Mouse (Mus musculus) heart, postnatal 0 days (tissue): ENCODE measurements around the gene Ofcc1. TPM values are rescaled to one million over a fixed set of nuclear protein-coding genes. Genes with fewer than 3 reads are reported as not detected.

Experiments used
- ATAC-seq: fragments of 200-750 bp; cut with Nextera tagmentation; 2 replicates; pipeline ENCODE4 v1.8.0; 2017; ENCODE audit warnings: low read depth, moderate number of reproducible peaks, moderate library complexity; ENCODE audit not compliant: insufficient read depth
- DNase-seq: peaks from one replicate; pipeline ENCODE4 v3.0.0-alpha.2; 2016; ENCODE audit warnings: low spot score
- H3K27ac ChIP-seq: fragments of 300-500 bp; sonication (generic); 2 replicates; pipeline ENCODE4 v1.5.1; 2014; ENCODE audit warnings: low read depth, mild to moderate bottlenecking
- H3K27me3 ChIP-seq: fragments of 300-500 bp; sonication (generic); 2 replicates; pipeline ENCODE4 v1.6.1; 2014; ENCODE audit warnings: low read length, mixed read lengths; ENCODE audit not compliant: control insufficient read depth, insufficient read depth
- H3K36me3 ChIP-seq: fragments of 300-500 bp; sonication (generic); replicated peaks from 2 replicates; pipeline ENCODE4 v1.6.1; 2014; ENCODE audit warnings: low read length, mixed read lengths; ENCODE audit not compliant: control insufficient read depth, insufficient read depth
- H3K4me1 ChIP-seq: fragments of 300-500 bp; sonication (generic); 2 replicates; pipeline ENCODE4 v1.6.1; 2014; ENCODE audit warnings: antibody characterized with exemption; ENCODE audit not compliant: control insufficient read depth, insufficient read depth
- H3K4me2 ChIP-seq: fragments of 300-500 bp; sonication (generic); 2 replicates; pipeline ENCODE4 v1.6.1; 2014; ENCODE audit warnings: low read depth, mild to moderate bottlenecking, low read length, moderate library complexity
- H3K4me3 ChIP-seq: fragments of 300-500 bp; sonication (generic); 2 replicates; pipeline ENCODE4 v1.5.1; 2014; ENCODE audit warnings: low read depth, low read length
- H3K9ac ChIP-seq: fragments of 300-500 bp; sonication (generic); replicated peaks from 2 replicates; pipeline ENCODE4 v1.6.1; 2014; ENCODE audit warnings: low read depth, low read length, mixed read lengths
- H3K9me3 ChIP-seq: fragments of 300-500 bp; sonication (generic); replicated peaks from 2 replicates; pipeline ENCODE4 v1.6.1; 2016; ENCODE audit warnings: low read length; ENCODE audit not compliant: control insufficient read depth
- CTCF ChIP-seq: IDR thresholded peaks from 2 replicates; pipeline ENCODE4 v1.5.1; 2016; ENCODE audit warnings: antibody characterized with exemption, control low read depth, low read depth
- EP300 ChIP-seq: IDR thresholded peaks from 2 replicates; pipeline ENCODE4 v1.6.1; 2016; ENCODE audit warnings: antibody characterized with exemption, low read depth
- WGBS: fragments of 180-500 bp; shearing (Covaris S2); extraction: QIAGEN DNeasy Blood & Tissue Kit; methylation state at CpG from one replicate; pipeline ENCODE4 v1.1.7; 2014; 5-methylcytosine and 5-hydroxymethylcytosine counted together
- polyA plus RNA-seq: library from polyadenylated mRNA; unstranded; fragments of >200 nt; fragmentation: Nextera tagmentation; extraction: Ambion mirVana; gene quantifications from 2 replicates; pipeline ENCODE4 v1.2.1, GENCODE M21; 2015
- total RNA-seq: library from RNA; depleted of rRNA; stranded (reverse); fragments of >200 nt; gene quantifications from 2 replicates; pipeline ENCODE4 v1.2.3, GENCODE M21; 2014; ENCODE audit warnings: low replicate concordance; rRNA removed

Gene Ofcc1
- total RNA-seq, result not detected in 2 replicates
- not detected in 2 replicates for polyA plus RNA-seq

- Histone ChIP-seq H3K27ac (no peak within 1 kb of the TSS), H3K4me1 (peaks cover 7% of the 10 kb centered on the region; the same call in 1 of the 2 replicates), H3K9ac (no peak within 1 kb of the TSS), H3K4me3 (no peak within 1 kb of the TSS), H3K4me2 (no peak within 1 kb of the TSS), H3K9me3 (no peaks in the 10 kb centered on the region), H3K27me3 (no peaks in the 10 kb centered on the region), H3K36me3 (no peaks in the 10 kb centered on the region)
- TF ChIP-seq EP300, result no peak
- no peak for TF ChIP-seq CTCF
- peak; percentile 7 for DNase-seq
- no peak for ATAC-seq
- WGBS, result 31% methylated on average over 3 of the region's 3 CpGs
Measured at GRCm38 (mm10) chr13:40361288-40361687, at the start of gene Ofcc1. Gene Ofcc1, minus strand, starts transcription at chr13:40361450.

- Histone ChIP-seq H3K4me2 (no peak overlapping the region), H3K4me3 (no peak overlapping the region), H3K4me1 (no peaks in the 10 kb centered on the region), H3K9ac (no peak overlapping the region), H3K27ac (no peak overlapping the region), H3K9me3 (no peaks in the 10 kb centered on the region), H3K36me3 (no peaks in the 10 kb centered on the region), H3K27me3 (no peaks in the 10 kb centered on the region)
- TF ChIP-seq EP300 (no peak), CTCF (no peak)
- 91% methylated on average over 8 of the region's 8 CpGs for WGBS
- DNase-seq (no peak), ATAC-seq (no peak)
Measured at GRCm38 (mm10) chr13:40390120-40390519, 28.9 kb upstream of the Ofcc1 start.

GRCm38 (mm10) chr13:40387446-40387845, 26.2 kb upstream of the Ofcc1 start:
- ATAC-seq (no peak), DNase-seq (no peak)
- H3K4me3 ChIP-seq, result no peak overlapping the region
- H3K4me1 ChIP-seq, result no peaks in the 10 kb centered on the region
- H3K9me3 ChIP-seq, result no peaks in the 10 kb centered on the region
- 28% methylated on average over 4 of the region's 4 CpGs for WGBS
- H3K9ac ChIP-seq, result no peak overlapping the region
- H3K4me2 ChIP-seq, result no peak overlapping the region
- TF ChIP-seq EP300 (no peak), CTCF (no peak)
- H3K27ac ChIP-seq, result no peak overlapping the region
- no peaks in the 10 kb centered on the region for H3K36me3 ChIP-seq
- no peaks in the 10 kb centered on the region for H3K27me3 ChIP-seq

GRCm38 (mm10) chr13:40384962-40385361, 23.7 kb upstream of the Ofcc1 start:
- no peak overlapping the region for H3K9ac ChIP-seq
- TF ChIP-seq EP300 (no peak), CTCF (no peak)
- no peaks in the 10 kb centered on the region for H3K36me3 ChIP-seq
- ATAC-seq, result no peak
- no peak overlapping the region for H3K4me2 ChIP-seq
- no peaks in the 10 kb centered on the region for H3K9me3 ChIP-seq
- H3K27ac ChIP-seq, result no peak overlapping the region
- no peak overlapping the region for H3K4me3 ChIP-seq
- no peaks in the 10 kb centered on the region for H3K27me3 ChIP-seq
- no peak for DNase-seq
- no peaks in the 10 kb centered on the region for H3K4me1 ChIP-seq
- WGBS, result 76% methylated on average over 4 of the region's 4 CpGs

- TF ChIP-seq CTCF (no peak), EP300 (no peak)
- Histone ChIP-seq H3K27ac (no peak overlapping the region), H3K9me3 (0 out of 2 replicates have a peak, but pooled peaks cover 3% of the 10 kb centered on the region), H3K4me2 (no peak overlapping the region), H3K27me3 (no peaks in the 10 kb centered on the region), H3K4me3 (no peak overlapping the region), H3K36me3 (no peaks in the 10 kb centered on the region), H3K9ac (no peak overlapping the region), H3K4me1 (no peaks in the 10 kb centered on the region)
- DNase-seq, result no peak
- ATAC-seq, result no peak
- WGBS, result 61% methylated on average over 5 of the region's 5 CpGs
Measured at GRCm38 (mm10) chr13:40376773-40377172, 15.5 kb upstream of the Ofcc1 start.

- H3K9ac ChIP-seq, result no peak overlapping the region
- H3K4me2 ChIP-seq, result no peak overlapping the region
- no peaks in the 10 kb centered on the region for H3K27me3 ChIP-seq
- H3K27ac ChIP-seq, result no peak overlapping the region
- 69% methylated on average over 11 of the region's 11 CpGs for WGBS
- no peak overlapping the region for H3K4me3 ChIP-seq
- TF ChIP-seq EP300, result no peak
- TF ChIP-seq CTCF, result no peak
- no peak for ATAC-seq
- no peak for DNase-seq
- no peaks in the 10 kb centered on the region for H3K4me1 ChIP-seq
- H3K36me3 ChIP-seq, result no peaks in the 10 kb centered on the region
- H3K9me3 ChIP-seq, result 0 out of 2 replicates have a peak, but pooled peaks cover 4% of the 10 kb centered on the region
Measured at GRCm38 (mm10) chr13:40366762-40367161, 5.5 kb upstream of the Ofcc1 start.
